Mouse (Mus musculus) spleen, adult 2 months (tissue): ENCODE measurements around the gene Crebbp.
"Not testable (repeated sequence)": the region's sequence is repeated elsewhere in the genome, so short reads cannot be mapped to it uniquely, and the experiment has no call there.

Source experiments
- CTCF ChIP-seq: fragments of 200-500 bp; IDR thresholded peaks from 2 replicates; pipeline ENCODE4 v1.5.1; 2011; ENCODE audit warnings: mild to moderate bottlenecking, inconsistent platforms; ENCODE audit not compliant: insufficient read depth, insufficient read length, insufficient replicate concordance; ENCODE audit errors: extremely low read depth
- POLR2A ChIP-seq: fragments of 200-500 bp; IDR thresholded peaks from 2 replicates; pipeline ENCODE4 v1.6.1; 2011; ENCODE audit warnings: low read depth, low read length, inconsistent platforms

DNA sequence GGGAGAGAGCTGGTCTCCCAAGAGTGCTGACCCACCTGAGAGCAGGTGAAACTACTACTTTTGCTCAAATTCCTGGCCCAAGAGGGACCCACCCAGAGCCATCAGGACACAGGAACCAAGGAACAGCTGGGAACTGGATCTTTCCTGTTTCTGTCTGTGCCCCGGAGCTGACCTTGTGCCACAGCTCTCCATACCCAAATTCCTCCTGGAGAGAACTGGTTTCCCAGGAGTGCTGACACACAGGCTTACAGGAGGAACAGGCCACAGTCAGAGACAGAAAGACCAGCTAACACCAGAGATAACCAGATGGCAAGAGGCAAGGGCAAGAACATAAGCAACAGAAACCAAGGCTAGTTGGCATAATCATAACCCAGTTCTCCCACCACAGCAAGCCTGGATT, 31.4 kb upstream of the Crebbp start:
- TF ChIP-seq POLR2A, CTCF: not testable (repeated sequence)
